Mouse (Mus musculus) bone marrow macrophage, adult 2 months (primary cell): ENCODE data around the gene Zc3h12a. TPM values are rescaled to one million over a fixed set of nuclear protein-coding genes. Genes with fewer than 3 reads are reported as not detected.

Experiments used
- H3K27ac ChIP-seq: 2 replicates; pipeline ENCODE4 v1.5.1; 2012; ENCODE audit warnings: low read depth, low read length; ENCODE audit not compliant: insufficient read depth
- H3K4me1 ChIP-seq: 2 replicates; pipeline ENCODE4 v1.6.1; 2012; ENCODE audit warnings: low read length; ENCODE audit not compliant: control insufficient read depth, insufficient read depth
- H3K4me3 ChIP-seq: 2 replicates; pipeline ENCODE4 v1.5.1; 2012; ENCODE audit warnings: mild to moderate bottlenecking, low read length, moderate library complexity; ENCODE audit not compliant: insufficient read depth
- CTCF ChIP-seq: IDR thresholded peaks from 2 replicates; pipeline ENCODE4 v1.5.1; 2012; ENCODE audit warnings: low read depth, mild to moderate bottlenecking, low read length, moderate library complexity
- POLR2A ChIP-seq: IDR thresholded peaks from 2 replicates; pipeline ENCODE4 v1.6.1; 2012; ENCODE audit warnings: mild to moderate bottlenecking, low read depth, low read length, borderline replicate concordance
- polyA plus RNA-seq: library from polyadenylated mRNA; stranded (reverse); fragments of >200 nt; gene quantifications from 2 replicates; pipeline ENCODE4 v1.2.4, GENCODE M21; 2012; ENCODE audit not compliant: missing spikeins, insufficient read depth, insufficient read length

Gene Zc3h12a
- polyA plus RNA-seq, 1 experiment: 29.1 TPM

DNA sequence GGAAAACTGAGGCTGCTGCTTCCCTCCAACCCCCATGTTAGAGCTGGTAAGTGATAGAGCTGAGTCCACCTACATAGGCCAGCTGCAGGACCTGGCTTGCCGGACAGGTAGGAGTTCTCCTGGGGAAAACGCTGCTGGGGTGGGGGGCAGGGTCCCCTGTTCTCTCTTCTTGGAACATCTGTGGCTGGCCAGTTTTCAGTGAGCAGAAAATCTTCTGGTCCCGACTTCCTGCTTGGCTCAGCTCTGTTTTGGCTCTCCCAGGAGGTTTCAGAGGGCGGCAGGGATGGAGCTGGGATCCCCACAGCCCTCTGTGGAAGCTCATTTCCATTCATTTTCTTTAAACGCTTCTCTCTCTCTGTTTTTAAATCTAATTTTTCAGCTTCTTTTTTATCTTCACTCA, 21.8 kb upstream of the Zc3h12a start:
- TF ChIP-seq POLR2A (no peak), CTCF (no peak)
- Histone ChIP-seq H3K27ac (no peak overlapping the region), H3K4me3 (no peak overlapping the region), H3K4me1 (peaks cover 19% of the 10 kb centered on the region)

DNA sequence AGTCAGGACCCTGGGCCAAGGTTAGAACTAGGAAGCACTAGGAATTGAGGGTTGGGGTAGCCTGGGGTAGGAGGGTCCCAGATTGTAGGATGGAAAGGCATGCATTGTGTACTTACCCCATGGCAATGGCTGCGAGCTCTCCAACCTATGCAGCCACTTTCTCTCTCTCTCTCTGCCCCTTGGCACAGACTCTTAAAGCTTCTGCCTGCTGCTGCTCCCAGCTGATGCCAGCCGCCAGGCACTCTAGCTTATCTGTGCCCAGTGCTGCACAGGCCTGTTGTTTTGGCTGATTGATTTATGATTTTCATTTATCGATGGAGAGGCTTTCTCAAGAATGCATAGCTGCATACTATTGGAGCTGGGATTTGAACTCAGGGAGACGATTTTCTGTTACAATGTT, 20.3 kb upstream of the Zc3h12a start:
- Histone ChIP-seq H3K4me1 (peaks cover 25% of the 10 kb centered on the region), H3K27ac (no peak overlapping the region), H3K4me3 (no peak overlapping the region)
- TF ChIP-seq POLR2A: no peak
- TF ChIP-seq CTCF: no peak

DNA sequence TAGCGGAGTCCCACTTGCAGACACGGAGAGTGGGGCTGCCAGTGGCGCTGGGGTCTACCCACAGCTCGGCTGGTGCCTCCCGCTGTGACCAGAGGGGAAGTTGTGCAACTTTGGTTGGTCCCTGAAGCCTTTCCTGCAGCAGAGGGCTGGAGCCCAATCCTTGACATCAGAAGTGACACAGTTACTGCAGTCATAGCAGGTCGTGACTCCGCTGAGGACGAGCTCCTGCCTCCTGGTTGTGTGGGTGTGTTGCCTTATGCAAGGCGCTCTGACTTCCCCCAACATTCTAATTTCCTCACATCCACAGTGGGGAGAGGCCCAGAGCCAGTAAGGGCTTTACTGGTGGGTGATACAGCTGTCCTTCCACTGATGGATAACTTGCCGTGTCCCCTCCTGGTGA, 17.6 kb upstream of the Zc3h12a start:
- Histone ChIP-seq H3K27ac (peak overlapping the region; percentile 88), H3K4me3 (peak overlapping the region; percentile 9; the same call in 1 of the 2 replicates), H3K4me1 (peaks cover 25% of the 10 kb centered on the region)
- TF ChIP-seq CTCF (no peak), POLR2A (no peak)

DNA sequence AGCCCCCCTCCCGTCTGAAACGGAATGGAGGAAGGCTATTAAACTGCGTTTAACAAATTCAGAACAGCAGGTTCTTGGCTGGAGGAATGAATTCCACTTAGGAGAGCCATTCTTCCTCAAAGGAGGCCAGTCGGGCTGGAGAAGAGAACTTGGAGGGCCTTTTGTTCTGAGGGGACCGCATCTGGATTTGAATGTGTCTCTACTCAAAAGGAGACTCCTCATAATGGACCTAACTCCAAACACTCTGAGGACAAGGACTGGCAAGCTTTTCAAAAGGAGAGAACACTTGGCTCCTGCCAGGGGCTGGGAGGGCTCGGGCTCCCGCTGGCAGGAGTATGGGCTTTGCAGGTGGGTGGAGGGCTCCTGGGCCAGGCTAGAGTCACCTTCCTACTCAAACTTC, 17.0 kb upstream of the Zc3h12a start:
- H3K27ac ChIP-seq: peak overlapping the region; percentile 88
- H3K4me3 ChIP-seq: no peak overlapping the region; the same call in 1 of the 2 replicates
- TF ChIP-seq POLR2A (no peak), CTCF (no peak)
- peaks cover 25% of the 10 kb centered on the region for H3K4me1 ChIP-seq

DNA sequence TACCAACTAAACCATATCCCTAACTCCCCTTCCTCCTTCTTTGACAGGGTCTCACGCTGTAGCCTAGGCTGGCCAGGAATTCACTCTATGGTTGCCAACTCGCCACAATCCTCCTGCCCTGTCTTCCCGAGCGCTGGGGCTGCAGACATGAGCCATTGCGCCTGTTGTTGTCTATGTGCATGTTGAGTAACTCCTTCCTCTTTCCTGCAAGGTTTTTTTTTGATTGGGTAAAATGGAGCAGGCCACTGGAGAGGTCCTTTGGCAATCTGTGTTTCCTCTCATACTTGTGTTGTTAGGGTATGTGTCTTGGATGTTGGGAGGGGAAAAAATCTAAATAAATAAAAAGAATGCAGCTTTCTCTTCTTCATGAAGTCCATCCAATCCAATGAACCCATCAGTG, 16.6 kb upstream of the Zc3h12a start:
- Histone ChIP-seq H3K27ac (peak overlapping the region; percentile 88), H3K4me3 (no peak overlapping the region), H3K4me1 (peaks cover 25% of the 10 kb centered on the region)
- TF ChIP-seq POLR2A (no peak), CTCF (no peak)

DNA sequence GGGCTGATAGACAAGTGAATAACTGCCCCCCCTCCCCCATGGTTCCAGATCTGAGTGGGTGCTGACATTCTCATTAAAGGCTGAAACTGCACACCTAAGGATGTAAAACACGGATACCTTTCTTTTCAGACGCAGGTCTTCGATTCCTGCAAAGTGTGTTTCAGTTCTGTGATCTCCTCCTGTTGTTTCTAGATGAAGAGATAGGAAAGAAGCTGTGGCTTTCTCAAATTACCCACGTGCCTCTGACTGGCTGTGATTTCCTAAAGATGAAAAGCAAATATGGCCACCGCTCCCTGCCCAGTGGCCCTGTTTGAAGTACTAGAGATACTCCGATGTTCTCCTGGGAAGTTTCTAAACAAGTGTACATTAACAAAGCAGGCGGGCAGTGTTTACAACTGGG, 10.7 kb upstream of the Zc3h12a start:
- Histone ChIP-seq H3K27ac (no peak overlapping the region), H3K4me3 (no peak overlapping the region), H3K4me1 (no peaks in the 10 kb centered on the region)
- TF ChIP-seq CTCF (no peak), POLR2A (no peak)

DNA sequence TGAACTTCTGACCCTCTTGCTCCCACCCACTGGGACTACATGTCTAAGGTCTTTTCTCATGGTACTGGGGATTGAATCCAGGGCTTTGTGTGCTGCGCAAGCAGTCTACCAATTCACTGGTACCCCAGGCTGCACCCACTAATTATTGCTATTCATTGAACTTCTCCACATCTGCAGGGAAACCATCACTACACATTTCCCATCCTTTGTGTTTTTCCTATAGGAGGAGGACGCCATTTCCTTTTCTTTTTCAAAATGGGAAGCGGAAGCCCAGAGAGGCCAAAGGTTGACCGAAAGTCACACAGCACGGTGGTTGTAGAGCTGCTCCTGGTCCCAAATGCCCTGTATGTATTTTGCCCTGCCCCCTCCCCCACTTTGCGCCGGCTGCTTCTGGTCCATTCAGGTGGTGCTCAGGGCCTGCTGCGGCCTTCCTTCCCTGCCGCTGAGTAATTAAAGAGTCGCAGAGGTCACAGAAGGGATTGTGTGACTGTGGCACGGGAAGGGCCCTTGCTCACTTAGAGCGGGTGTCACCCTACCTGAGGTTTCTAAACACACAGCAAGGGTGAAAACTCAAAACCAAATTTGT, 8.8 kb upstream of the Zc3h12a start:
- peaks cover 5% of the 10 kb centered on the region for H3K4me1 ChIP-seq
- no peak overlapping the region for H3K27ac ChIP-seq
- H3K4me3 ChIP-seq: no peak overlapping the region
- TF ChIP-seq CTCF: no peak
- TF ChIP-seq POLR2A: no peak

DNA sequence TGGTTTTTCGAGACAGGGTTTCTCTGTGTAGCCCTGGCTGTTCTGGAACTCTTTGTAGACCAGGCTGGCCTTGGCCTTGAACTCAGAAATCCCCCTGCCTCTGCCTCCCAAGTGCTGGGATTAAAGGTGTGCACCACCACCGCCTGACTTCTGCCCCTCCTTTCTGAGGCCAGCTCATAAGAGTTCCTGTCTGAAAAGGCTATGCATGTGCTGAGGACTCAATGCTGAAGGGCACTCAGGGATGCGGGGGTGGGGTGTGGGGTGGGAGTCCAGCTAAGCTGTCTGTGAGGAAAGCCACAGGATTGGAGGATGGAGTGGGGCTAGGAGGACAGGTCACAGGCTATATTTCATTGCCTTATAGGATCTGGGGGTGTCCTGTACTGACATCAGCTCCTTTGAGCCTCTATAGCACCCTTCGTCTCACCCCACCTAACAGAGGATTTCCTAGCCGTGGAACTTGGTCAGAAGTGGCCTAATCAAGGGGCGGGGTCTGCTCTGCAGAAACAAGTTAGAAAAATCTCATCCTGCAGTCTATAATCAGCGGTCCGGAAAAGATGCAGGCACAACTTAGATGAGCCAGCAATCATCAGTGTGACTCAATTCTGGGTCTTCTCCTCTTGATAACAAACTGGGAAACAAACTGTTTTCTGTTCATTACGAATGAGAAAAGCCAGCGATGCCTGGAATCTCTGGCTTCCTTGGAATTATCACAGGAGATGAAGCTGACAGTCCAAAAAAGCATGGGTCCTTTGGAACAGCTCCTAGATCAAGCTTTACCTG, 7.6 kb upstream of the Zc3h12a start:
- Histone ChIP-seq H3K27ac (no peak overlapping the region), H3K4me3 (no peak overlapping the region), H3K4me1 (peaks cover 17% of the 10 kb centered on the region)
- no peak for TF ChIP-seq POLR2A
- TF ChIP-seq CTCF: no peak

DNA sequence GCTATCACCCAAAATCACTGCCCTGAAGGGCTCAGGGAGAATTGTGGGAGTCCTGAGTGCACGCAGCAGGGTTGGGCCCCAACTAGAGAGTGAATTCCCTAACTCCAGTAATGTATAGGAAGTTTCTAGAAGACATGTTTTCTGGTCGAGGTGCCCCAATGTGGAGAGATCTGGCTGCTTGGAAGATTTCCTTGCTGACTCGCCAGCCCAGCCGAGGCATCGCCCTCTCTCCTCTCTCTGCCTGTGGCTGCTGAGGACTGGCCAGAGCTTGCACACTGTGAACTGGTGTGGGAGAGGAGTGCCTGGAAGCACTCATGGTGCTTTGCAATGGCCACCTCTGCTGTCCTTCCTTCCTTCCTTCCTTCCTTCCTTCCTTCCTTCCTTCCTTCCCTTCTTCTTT, 7.0 kb upstream of the Zc3h12a start:
- no peak overlapping the region for H3K4me3 ChIP-seq
- no peak overlapping the region for H3K27ac ChIP-seq
- TF ChIP-seq CTCF: no peak
- TF ChIP-seq POLR2A: no peak
- peaks cover 21% of the 10 kb centered on the region for H3K4me1 ChIP-seq

DNA sequence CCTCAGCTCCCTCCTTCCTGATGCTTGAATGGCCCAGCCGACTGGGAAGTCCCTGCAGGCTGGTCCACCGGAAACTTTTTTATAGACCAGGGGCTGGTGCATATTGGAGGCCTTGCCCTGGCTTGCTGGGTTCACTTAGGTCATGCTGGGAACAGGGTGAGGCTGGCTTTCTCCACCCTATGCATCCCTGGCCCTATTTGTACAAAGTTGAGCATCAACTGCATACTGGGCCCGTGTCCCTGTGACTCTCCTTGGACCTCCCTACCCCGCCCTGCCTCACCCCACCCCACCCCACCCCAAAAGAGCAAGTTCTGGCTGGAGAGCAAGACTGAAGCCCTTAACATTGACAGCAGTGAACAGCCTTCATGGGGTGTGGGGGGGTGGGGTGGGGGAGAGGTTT, 6.6 kb upstream of the Zc3h12a start:
- TF ChIP-seq CTCF (no peak), POLR2A (no peak)
- Histone ChIP-seq H3K4me1 (peaks cover 21% of the 10 kb centered on the region), H3K4me3 (no peak overlapping the region), H3K27ac (no peak overlapping the region)
